Mouse (Mus musculus) liver, adult 2 months (tissue): ENCODE data around the gene Fam222a. TPM values are rescaled to one million over a fixed set of nuclear protein-coding genes. Genes with fewer than 3 reads are reported as not detected.

Source experiments
- DNase-seq: peaks from one replicate; pipeline ENCODE4 v3.0.0-alpha.2; 2011; ENCODE audit warnings: low read depth, low spot score; ENCODE audit errors: extremely low read depth
- H3K27ac ChIP-seq: fragments of 200-500 bp; replicated peaks from 2 replicates; pipeline ENCODE4 v1.5.1; 2012; ENCODE audit warnings: low read depth, mild to moderate bottlenecking, control low read depth, inconsistent platforms, low read length; ENCODE audit not compliant: insufficient read depth
- H3K27me3 ChIP-seq: fragments of 200-500 bp; 2 replicates; pipeline ENCODE4 v1.6.1; 2012; ENCODE audit warnings: mild to moderate bottlenecking, moderate library complexity, low read length, inconsistent platforms; ENCODE audit not compliant: control insufficient read depth, insufficient read depth
- H3K36me3 ChIP-seq: fragments of 200-500 bp; 2 replicates; pipeline ENCODE4 v1.6.1; 2012; ENCODE audit warnings: low read length, inconsistent platforms; ENCODE audit not compliant: control insufficient read depth, insufficient read depth
- H3K4me1 ChIP-seq: fragments of 200-500 bp; 2 replicates; pipeline ENCODE4 v1.6.1; 2011; ENCODE audit warnings: low read length; ENCODE audit not compliant: control insufficient read depth, insufficient read depth
- H3K4me3 ChIP-seq: fragments of 200-500 bp; 2 replicates; pipeline ENCODE4 v1.5.1; 2011; ENCODE audit warnings: low read depth, mild to moderate bottlenecking, control low read depth, low read length, moderate library complexity; ENCODE audit not compliant: insufficient read depth
- H3K79me2 ChIP-seq: fragments of 200-500 bp; 2 replicates; pipeline ENCODE4 v1.6.1; 2012; ENCODE audit warnings: inconsistent platforms, mild to moderate bottlenecking, low read length, moderate library complexity; ENCODE audit not compliant: control insufficient read depth, insufficient read depth
- H3K9ac ChIP-seq: fragments of 200-500 bp; 2 replicates; pipeline ENCODE4 v1.6.1; 2012; ENCODE audit warnings: low read depth, mild to moderate bottlenecking, control low read depth, inconsistent platforms, low read length
- CTCF ChIP-seq: fragments of 200-500 bp; IDR thresholded peaks from 2 replicates; pipeline ENCODE4 v1.5.1; 2011; ENCODE audit warnings: low read depth, low read length, control low read depth
- POLR2A ChIP-seq: fragments of 200-500 bp; IDR thresholded peaks from 2 replicates; pipeline ENCODE4 v1.6.1; 2011; ENCODE audit warnings: low read length, control low read depth; ENCODE audit not compliant: insufficient read depth; ENCODE audit errors: extremely low read depth
- WGBS: fragments of 180-500 bp; shearing (Covaris S2); methylation state at CpG from one replicate; pipeline ENCODE4 v1.1.7; 2018; 5-methylcytosine and 5-hydroxymethylcytosine counted together
- polyA plus RNA-seq: library from polyadenylated mRNA; depleted of rRNA; stranded (reverse); fragments of >200 nt; gene quantifications from 2 replicates; pipeline ENCODE4 v1.2.3, GENCODE M21; 2012
- total RNA-seq: library from RNA; depleted of rRNA; stranded (reverse); fragments of >200 nt; gene quantifications from 2 replicates; pipeline ENCODE4 v1.2.3, GENCODE M21; 2014

Fam222a gene
- total and polyA plus RNA-seq, 2 experiments, result 0.09 to 1.2 TPM

DNA sequence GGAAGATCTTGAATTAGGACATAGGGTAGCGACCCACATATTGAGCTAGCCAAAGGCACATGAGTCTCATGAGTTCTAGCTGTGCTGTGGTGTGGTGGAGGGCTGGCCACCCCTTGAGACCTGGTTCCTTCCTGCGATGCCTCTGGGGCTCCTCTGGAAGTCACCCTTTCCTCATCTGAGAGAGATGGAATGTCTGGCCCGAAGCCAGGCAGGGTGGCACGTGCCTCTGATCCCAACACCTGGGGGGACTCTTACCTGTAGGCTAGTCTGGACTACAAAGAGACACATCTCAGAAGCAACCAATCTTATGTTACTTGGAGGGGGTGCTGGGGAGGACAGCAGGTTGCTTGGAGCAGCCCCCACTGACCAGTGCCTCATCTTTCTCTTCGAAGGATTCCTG, 26.1 kb downstream of the Fam222a start:
- Histone ChIP-seq H3K9ac (no peak overlapping the region), H3K27me3 (no peaks in the 10 kb centered on the region), H3K27ac (no peak overlapping the region), H3K36me3 (no peaks in the 10 kb centered on the region), H3K4me1 (peaks cover 19% of the 10 kb centered on the region), H3K4me3 (no peak overlapping the region), H3K79me2 (peaks cover 14% of the 10 kb centered on the region; the same call in 1 of the 2 replicates)
- DNase-seq, result no peak
- TF ChIP-seq CTCF, result no peak
- no peak for TF ChIP-seq POLR2A
- 76% methylated on average over 5 of the region's 5 CpGs for WGBS

DNA sequence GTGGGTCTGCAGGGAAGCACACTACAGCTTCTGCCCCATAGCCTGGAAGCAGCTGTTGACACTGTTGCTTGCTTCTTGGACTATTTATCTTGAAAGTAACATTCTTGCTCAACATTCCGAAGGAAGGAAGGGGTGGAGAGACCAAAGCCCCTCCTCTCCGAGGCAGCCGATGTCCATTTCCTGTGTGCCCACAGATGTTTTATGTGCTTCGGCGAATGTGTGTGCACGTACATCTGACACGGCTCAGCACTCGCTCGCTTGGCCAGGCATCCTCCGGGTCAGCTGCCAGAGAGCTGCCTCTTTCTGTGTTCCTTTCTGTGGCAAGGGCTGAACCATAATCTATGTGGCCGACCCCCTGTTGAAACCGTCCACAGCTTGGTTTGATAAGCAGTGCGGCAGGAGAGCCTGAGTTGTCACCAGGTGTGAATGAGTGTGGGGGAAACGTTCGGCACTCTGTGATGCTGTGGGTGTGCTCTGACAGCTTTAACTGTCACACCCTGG, 27.0 kb downstream of the Fam222a start:
- no peak overlapping the region for H3K27ac ChIP-seq

DNA sequence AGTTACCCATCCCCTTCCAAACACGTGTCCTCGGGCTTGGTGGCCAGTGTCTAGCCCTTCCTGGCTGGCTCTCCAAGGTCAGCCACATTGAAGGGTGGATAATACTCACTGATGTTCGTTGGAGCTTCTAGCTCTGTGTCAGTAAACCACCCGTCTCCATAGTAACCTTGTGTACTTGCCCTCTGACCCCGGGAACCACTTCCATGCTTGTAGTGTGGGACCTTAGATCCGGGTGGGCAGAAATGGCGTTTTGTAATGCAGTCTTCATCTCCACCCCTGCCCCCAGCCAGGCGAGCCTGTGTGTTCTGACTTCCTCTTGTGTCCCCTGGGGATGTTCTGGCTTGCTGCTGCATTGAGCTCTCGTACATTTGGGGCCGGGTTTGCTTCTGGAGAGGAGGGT, 28.8 kb downstream of the Fam222a start:
- DNase-seq, result peak; percentile 63
- no peak overlapping the region for H3K4me3 ChIP-seq
- no peaks in the 10 kb centered on the region for H3K27me3 ChIP-seq
- H3K4me1 ChIP-seq, result peaks cover 17% of the 10 kb centered on the region
- H3K9ac ChIP-seq, result no peak overlapping the region
- peak overlapping the region; percentile 33 for H3K27ac ChIP-seq
- H3K79me2 ChIP-seq, result peaks cover 4% of the 10 kb centered on the region; the same call in 1 of the 2 replicates
- no peaks in the 10 kb centered on the region for H3K36me3 ChIP-seq
- no peak for TF ChIP-seq CTCF
- no peak for TF ChIP-seq POLR2A
- 8% methylated on average over 10 of the region's 10 CpGs for WGBS

More for the DNA sequence above, 27.0 kb downstream of the Fam222a start:
- Histone ChIP-seq H3K27me3 (no peaks in the 10 kb centered on the region), H3K79me2 (peaks cover 10% of the 10 kb centered on the region; the same call in 1 of the 2 replicates), H3K36me3 (no peaks in the 10 kb centered on the region), H3K4me3 (peak overlapping the region; percentile 11; the same call in 1 of the 2 replicates), H3K4me1 (peaks cover 19% of the 10 kb centered on the region), H3K9ac (peak overlapping the region; percentile 4; the same call in 1 of the 2 replicates)
- 65% methylated on average over 15 of the region's 15 CpGs for whole genome bisulfite sequencing
- no peak for DNase-seq
- TF ChIP-seq POLR2A, result 0 out of 2 replicates have a peak, but pooled peaks have one; percentile 9
- no peak for TF ChIP-seq CTCF

DNA sequence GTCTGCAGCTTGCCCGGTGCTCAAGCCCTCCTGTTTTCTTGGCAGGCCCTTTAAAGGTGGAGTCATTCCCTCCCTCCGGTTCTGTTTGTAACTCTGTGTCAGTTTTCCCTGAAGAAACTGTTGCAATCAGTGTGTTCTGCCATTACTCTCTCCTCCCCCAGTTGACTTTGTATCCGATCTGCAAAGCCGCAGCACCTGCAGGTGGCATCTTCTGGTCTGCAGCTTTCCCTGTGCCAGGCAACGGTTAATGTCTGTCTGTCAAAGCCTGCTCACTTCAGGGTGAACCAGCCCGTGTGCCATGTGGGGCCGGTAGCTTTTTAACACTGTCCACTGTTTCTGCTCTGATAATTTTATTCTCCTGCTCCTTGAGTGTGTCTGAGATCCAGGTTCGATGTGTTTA, 29.4 kb downstream of the Fam222a start:
- WGBS, result 20% methylated on average over 8 of the region's 8 CpGs
- Histone ChIP-seq H3K27ac (peak overlapping the region; percentile 29), H3K9ac (no peak overlapping the region), H3K27me3 (no peaks in the 10 kb centered on the region), H3K36me3 (no peaks in the 10 kb centered on the region), H3K79me2 (peaks cover 7% of the 10 kb centered on the region; the same call in 1 of the 2 replicates), H3K4me3 (no peak overlapping the region), H3K4me1 (peaks cover 16% of the 10 kb centered on the region)
- DNase-seq, result peak; percentile 82
- TF ChIP-seq CTCF (no peak), POLR2A (no peak)

DNA sequence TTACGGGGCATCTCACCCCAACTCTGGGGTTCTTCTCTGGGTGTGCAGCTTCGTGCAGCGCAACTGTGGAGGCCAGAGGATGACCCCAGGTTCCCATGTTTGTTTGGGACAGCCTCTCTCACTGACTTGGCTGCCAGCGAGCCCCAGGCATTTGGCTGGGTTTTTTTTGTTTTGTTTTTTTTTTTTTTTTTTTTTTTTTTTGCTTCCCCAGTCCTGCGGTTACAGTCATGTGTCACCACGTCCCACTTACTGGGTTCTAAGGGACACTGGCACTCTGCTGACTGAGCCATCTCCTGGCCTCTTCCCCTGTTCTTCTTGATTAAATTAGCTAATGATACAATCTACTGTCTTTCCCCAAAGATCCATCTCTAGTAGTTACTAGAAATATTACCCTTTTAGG, 29.8 kb downstream of the Fam222a start:
- TF ChIP-seq CTCF (no peak), POLR2A (no peak)
- Histone ChIP-seq H3K27me3 (no peaks in the 10 kb centered on the region), H3K9ac (no peak overlapping the region), H3K36me3 (no peaks in the 10 kb centered on the region), H3K4me1 (peaks cover 16% of the 10 kb centered on the region), H3K27ac (peak overlapping the region; percentile 29), H3K79me2 (peaks cover 7% of the 10 kb centered on the region; the same call in 1 of the 2 replicates), H3K4me3 (no peak overlapping the region)
- DNase-seq, result peak; percentile 84
- 14% methylated on average over 6 of the region's 6 CpGs for WGBS

DNA sequence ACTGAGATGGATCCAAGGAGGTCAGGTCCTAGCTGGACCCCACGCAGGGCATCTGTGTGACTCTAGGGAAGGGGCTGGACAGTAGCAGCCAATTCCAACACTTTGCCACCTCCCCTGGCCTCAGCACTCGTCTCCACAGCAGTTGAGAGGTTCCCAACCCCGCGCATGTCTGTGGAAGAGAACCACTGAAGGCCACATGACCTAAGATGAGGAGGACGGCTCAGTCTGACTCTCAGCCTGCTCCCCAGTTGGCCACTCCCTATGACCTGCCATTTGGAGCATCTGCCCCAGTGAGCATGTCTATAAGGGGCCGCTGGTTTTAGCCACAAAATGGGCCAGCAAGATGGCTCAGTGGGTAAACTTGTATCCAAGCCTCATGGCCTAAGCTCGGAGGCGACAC, 34.2 kb downstream of the Fam222a start:
- no peak for TF ChIP-seq POLR2A
- TF ChIP-seq CTCF, result no peak
- Histone ChIP-seq H3K4me3 (no peak overlapping the region), H3K27ac (no peak overlapping the region), H3K79me2 (peaks cover 9% of the 10 kb centered on the region; the same call in 1 of the 2 replicates), H3K36me3 (no peaks in the 10 kb centered on the region), H3K4me1 (peaks cover 5% of the 10 kb centered on the region), H3K27me3 (no peaks in the 10 kb centered on the region), H3K9ac (no peak overlapping the region)
- whole genome bisulfite sequencing, result 85% methylated on average over 8 of the region's 8 CpGs
- DNase-seq, result no peak
